Mouse (Mus musculus) MEL (cell line): ENCODE measurements at regions not wholly inside any gene's neighbourhood (a gene's known extent, or its start where the extent isn't known, plus 50 kb on each side); places are given as distances from the start of the nearest gene placed in this dataset.
A peak's percentile ranks its signal among the peaks of the same experiment; 100 is the strongest.

Experiments used
- DNase-seq: peaks from one replicate; pipeline ENCODE4 v3.0.0; 2011; ENCODE audit warnings: low read depth, low spot score
- H3K27ac ChIP-seq: 2 replicates; pipeline ENCODE4 v1.5.1; 2012; ENCODE audit warnings: low read depth, mild to moderate bottlenecking, control low read depth, low read length, moderate library complexity; ENCODE audit not compliant: control insufficient read depth
- H3K27me3 ChIP-seq, 2 experiments: fragments of 150-350 bp in 1 of 2; sonication (generic) in 1 of 2; 2 replicates each; pipeline ENCODE4 v1.6.1; 2012; ENCODE audit warnings: low read length in 2 of 2, mild to moderate bottlenecking in 2 of 2, improper control_type of control experiment in 1 of 2, moderate library complexity in 1 of 2; ENCODE audit not compliant: insufficient read depth in 2 of 2, control insufficient read depth in 1 of 2
- H3K36me3 ChIP-seq, 2 experiments: 2 replicates each; pipeline ENCODE4 v1.6.1; 2012 to 2014; ENCODE audit warnings: low read length in 2 of 2, improper control_type of control experiment in 1 of 2, inconsistent platforms in 1 of 2, mild to moderate bottlenecking in 1 of 2; ENCODE audit not compliant: insufficient read depth in 2 of 2, control insufficient read depth in 1 of 2
- H3K4me1 ChIP-seq, 2 experiments: fragments of 150-350 bp in 1 of 2; sonication (generic) in 1 of 2; 2 replicates each; pipeline ENCODE4 v1.6.1; 2012; ENCODE audit warnings: low read length in 2 of 2, improper control_type of control experiment in 1 of 2, mild to moderate bottlenecking in 1 of 2; ENCODE audit not compliant: insufficient read depth in 2 of 2, control insufficient read depth in 1 of 2
- H3K4me3 ChIP-seq, 2 experiments: fragments of 150-350 bp in 1 of 2; sonication (generic) in 1 of 2; 2 replicates each; pipeline ENCODE4 v1.5.1; 2012; ENCODE audit warnings: low read depth in 2 of 2, low read length in 2 of 2, mild to moderate bottlenecking in 2 of 2, moderate library complexity in 2 of 2, control low read depth in 1 of 2, improper control_type of control experiment in 1 of 2; ENCODE audit not compliant: control insufficient read depth in 1 of 2, insufficient read depth in 1 of 2
- H3K79me2 ChIP-seq: 2 replicates; pipeline ENCODE4 v1.6.1; 2012; ENCODE audit warnings: mild to moderate bottlenecking, low read length, moderate library complexity; ENCODE audit not compliant: control insufficient read depth, poor library complexity, insufficient read depth
- H3K9ac ChIP-seq: 2 replicates; pipeline ENCODE4 v1.6.1; 2012; ENCODE audit warnings: low read depth, mild to moderate bottlenecking, control low read depth, low read length, moderate library complexity; ENCODE audit not compliant: control insufficient read depth, poor library complexity, severe bottlenecking
- H3K9me3 ChIP-seq: fragments of 150-350 bp; sonication (generic); replicated peaks from 2 replicates; pipeline ENCODE4 v1.6.1; 2012; ENCODE audit warnings: mild to moderate bottlenecking, low read length, improper control_type of control experiment, moderate library complexity; ENCODE audit not compliant: insufficient read depth
- CHD2 ChIP-seq: IDR thresholded peaks from 2 replicates; pipeline ENCODE4 v1.6.1; 2011; ENCODE audit warnings: low read length, improper control_type of control experiment
- CTCF ChIP-seq, 3 experiments: IDR thresholded peaks in 2 of 3; conservative IDR thresholded peaks in 1 of 3; 2 replicates each; pipeline ENCODE4 v1.5.1; 2011 to 2012; ENCODE audit warnings: low read length in 3 of 3, low read depth in 2 of 3, mild to moderate bottlenecking in 2 of 3, improper control_type of control experiment in 1 of 3, inconsistent platforms in 1 of 3, mixed read lengths in 1 of 3, moderate library complexity in 1 of 3; ENCODE audit not compliant: control insufficient read depth in 1 of 3, insufficient read depth in 1 of 3, poor library complexity in 1 of 3, severe bottlenecking in 1 of 3
- E2F4 ChIP-seq: IDR thresholded peaks from 2 replicates; pipeline ENCODE4 v1.6.1; 2011; ENCODE audit warnings: low read depth, low read length, improper control_type of control experiment, borderline replicate concordance
- GATA1 ChIP-seq: IDR thresholded peaks from 2 replicates; pipeline ENCODE4 v1.6.1; 2011; ENCODE audit warnings: low read depth, low read length, improper control_type of control experiment
- MAFK ChIP-seq: IDR thresholded peaks from 2 replicates; pipeline ENCODE4 v1.6.1; 2011; ENCODE audit warnings: low read depth, mild to moderate bottlenecking, low read length, improper control_type of control experiment, borderline replicate concordance
- MAX ChIP-seq: IDR thresholded peaks from 2 replicates; pipeline ENCODE4 v1.6.1; 2011; ENCODE audit warnings: low read length, improper control_type of control experiment
- POLR2A ChIP-seq, 2 experiments: IDR thresholded peaks; 2 replicates each; pipeline ENCODE4 v1.6.1; 2011 to 2012; ENCODE audit warnings: low read length in 2 of 2, mild to moderate bottlenecking in 2 of 2, control low read depth in 1 of 2, improper control_type of control experiment in 1 of 2, low read depth in 1 of 2, moderate library complexity in 1 of 2; ENCODE audit not compliant: control insufficient read depth in 1 of 2, insufficient read depth in 1 of 2, poor library complexity in 1 of 2
- POLR2AphosphoS2 ChIP-seq: IDR thresholded peaks from 2 replicates; pipeline ENCODE4 v1.6.1; 2011; ENCODE audit warnings: low read length, improper control_type of control experiment
- RAD21 ChIP-seq: IDR thresholded peaks from 2 replicates; pipeline ENCODE4 v1.6.1; 2011; ENCODE audit warnings: mild to moderate bottlenecking, low read depth, low read length, improper control_type of control experiment
- RCOR1 ChIP-seq: IDR thresholded peaks from 2 replicates; pipeline ENCODE4 v1.6.1; 2012; ENCODE audit warnings: low read depth, mild to moderate bottlenecking, inconsistent platforms, low read length, improper control_type of control experiment
- SMC3 ChIP-seq: IDR thresholded peaks from 2 replicates; pipeline ENCODE4 v1.6.1; 2011; ENCODE audit warnings: low read depth, low read length, improper control_type of control experiment
- TAL1 ChIP-seq: IDR thresholded peaks from 2 replicates; pipeline ENCODE4 v1.6.1; 2012; ENCODE audit warnings: mild to moderate bottlenecking, inconsistent platforms, low read length, moderate library complexity, mixed read lengths
- TCF12 ChIP-seq: IDR thresholded peaks from 2 replicates; pipeline ENCODE4 v1.6.1; 2014; ENCODE audit warnings: low read depth, mild to moderate bottlenecking, inconsistent platforms, low read length, improper control_type of control experiment, moderate library complexity
- UBTF ChIP-seq: IDR thresholded peaks from 2 replicates; pipeline ENCODE4 v1.6.1; 2012; ENCODE audit warnings: low read depth, mild to moderate bottlenecking, inconsistent platforms, low read length, improper control_type of control experiment, moderate library complexity, borderline replicate concordance; ENCODE audit not compliant: insufficient read depth
- USF1 ChIP-seq: IDR thresholded peaks from 2 replicates; pipeline ENCODE4 v1.6.1; 2014; ENCODE audit warnings: low read depth, mild to moderate bottlenecking, inconsistent platforms, low read length, improper control_type of control experiment, moderate library complexity
- ZC3H11A ChIP-seq: IDR thresholded peaks from 2 replicates; pipeline ENCODE4 v1.6.1; 2012; ENCODE audit warnings: low read depth, mild to moderate bottlenecking, inconsistent platforms, low read length, improper control_type of control experiment
- ZKSCAN1 ChIP-seq: IDR thresholded peaks from 2 replicates; pipeline ENCODE4 v1.6.1; 2012; ENCODE audit warnings: low read depth, mild to moderate bottlenecking, inconsistent platforms, low read length, improper control_type of control experiment, moderate library complexity
- ZMIZ1 ChIP-seq: IDR thresholded peaks from 2 replicates; pipeline ENCODE4 v1.6.1; 2012; ENCODE audit warnings: low read depth, mild to moderate bottlenecking, inconsistent platforms, low read length, improper control_type of control experiment, moderate library complexity

DNA sequence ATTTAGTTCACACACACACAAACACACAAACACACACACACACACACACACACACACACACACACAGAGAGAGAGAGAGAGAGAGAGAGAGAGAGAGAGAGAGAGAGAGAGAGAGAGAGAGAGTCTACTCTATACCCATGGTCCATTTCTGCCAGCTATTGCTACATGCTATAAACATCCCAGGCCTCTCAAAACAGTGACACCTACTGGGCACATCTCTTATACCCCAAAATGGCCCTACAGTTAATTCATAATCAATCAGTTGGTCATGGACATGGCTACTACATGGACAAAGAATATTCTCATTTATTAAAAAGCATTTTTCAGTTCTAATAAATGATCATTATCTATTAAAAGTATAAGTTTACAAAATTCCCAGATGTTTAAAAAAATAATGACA lies 236.8 kb upstream of the Robo2 start:
- H3K79me2 ChIP-seq: no peaks in the 10 kb centered on the region
- H3K36me3 ChIP-seq: no peaks in the 10 kb centered on the region
- no peak overlapping the region for H3K4me3 ChIP-seq
- H3K9me3 ChIP-seq: no peaks in the 10 kb centered on the region
- no peaks in the 10 kb centered on the region for H3K27me3 ChIP-seq
- H3K27ac ChIP-seq: no peak overlapping the region
- DNase-seq: peak; percentile 17
- no peaks in the 10 kb centered on the region for H3K4me1 ChIP-seq
- H3K9ac ChIP-seq: no peak overlapping the region
- TF ChIP-seq CTCF (IDR thresholded peaks at IDR 0.05 in 2 of 3, conservative IDR thresholded peaks at IDR 0.05 in 1 of 3; ENCODE audit: control insufficient read depth in 1 of 3, insufficient read depth in 1 of 3, low read depth in 2 of 3, low read length in 3 of 3, poor library complexity in 1 of 3, severe bottlenecking in 1 of 3): peak in 1 of 3 experiments; percentile 49; a peak in 2 of 6 replicates
- TF ChIP-seq E2F4: no peak
- peak; percentile 44 for TF ChIP-seq RAD21
- TF ChIP-seq ZC3H11A: peak; percentile 40; the same call in 1 of the 2 replicates
- no peak for TF ChIP-seq UBTF
- TF ChIP-seq SMC3: peak; percentile 64

DNA sequence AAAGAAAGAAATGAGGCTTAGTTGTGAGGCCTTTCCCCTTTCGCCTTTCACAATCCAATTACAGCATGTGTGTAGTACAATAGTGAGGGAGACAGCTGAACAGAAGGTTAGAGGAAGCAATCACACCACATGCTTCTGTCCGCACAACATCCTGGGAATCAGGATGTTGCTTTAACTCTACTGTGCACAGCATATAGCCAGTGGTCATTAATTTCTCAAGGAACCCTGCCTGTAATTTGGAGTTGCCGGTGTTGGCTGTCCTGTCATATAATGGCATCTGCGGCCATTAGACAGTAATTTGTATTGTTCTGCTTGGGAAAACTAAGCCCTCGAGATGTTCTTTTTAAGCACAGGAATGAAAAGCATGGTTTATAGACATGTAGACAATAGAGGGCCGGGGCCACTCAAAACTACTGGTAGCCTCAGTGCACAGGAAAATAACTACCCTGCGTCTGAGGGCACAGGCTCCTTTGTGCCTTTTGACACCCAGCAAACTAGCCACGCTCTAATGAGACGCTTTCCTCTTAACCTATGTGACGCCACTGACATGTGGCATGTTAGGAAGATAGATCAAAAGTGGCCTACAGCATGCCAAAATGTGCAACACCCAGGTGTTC lies 233.2 kb upstream of the Robo2 start:
- Histone ChIP-seq H3K79me2 (no peaks in the 10 kb centered on the region), H3K27me3 (no peaks in the 10 kb centered on the region; a peak in 1 of 4 replicates), H3K36me3 (no peaks in the 10 kb centered on the region), H3K4me3 (no peak overlapping the region), H3K9ac (no peak overlapping the region), H3K9me3 (no peaks in the 10 kb centered on the region), H3K4me1 (no peaks in the 10 kb centered on the region), H3K27ac (no peak overlapping the region)
- TF ChIP-seq TAL1 (no peak), USF1 (no peak), GATA1 (no peak), ZKSCAN1 (no peak), POLR2AphosphoS2 (no peak), ZC3H11A (no peak), MAFK (no peak), RCOR1 (no peak), MAX (no peak), CHD2 (no peak), ZMIZ1 (no peak), SMC3 (no peak), POLR2A (IDR thresholded peaks at IDR 0.05; ENCODE audit: control insufficient read depth in 1 of 2, insufficient read depth in 1 of 2, low read depth in 1 of 2, low read length in 2 of 2, poor library complexity in 1 of 2) (no peak), UBTF (no peak), TCF12 (no peak)
- no peak for DNase-seq
